Mouse (Mus musculus) C2C12 (cell line): ENCODE data around the gene Zbtb32. TPM values are rescaled to one million over a fixed set of nuclear protein-coding genes. Genes with fewer than 3 reads are reported as not detected.

Source experiments
- H3K27me3 ChIP-seq: one replicate; pipeline ENCODE4 v1.6.1; 2011; ENCODE audit not compliant: control insufficient read depth, insufficient read depth, insufficient read length
- H3K36me3 ChIP-seq: one replicate; pipeline ENCODE4 v1.6.1; 2011; ENCODE audit not compliant: control insufficient read depth, insufficient read depth
- H3K4me3 ChIP-seq: one replicate; pipeline ENCODE4 v1.5.1; 2011; ENCODE audit warnings: mild to moderate bottlenecking, control low read depth; ENCODE audit not compliant: poor library complexity, insufficient read depth, severe bottlenecking
- H3K79me2 ChIP-seq: one replicate; pipeline ENCODE4 v1.6.1; 2011; ENCODE audit not compliant: control insufficient read depth, insufficient read depth
- H3K79me3 ChIP-seq: one replicate; pipeline ENCODE4 v1.6.1; 2011; ENCODE audit warnings: low read depth, control low read depth
- H3ac ChIP-seq: one replicate; pipeline ENCODE3; 2011; ENCODE audit warnings: low read depth; ENCODE audit not compliant: control insufficient read depth, insufficient read length
- CEBPB ChIP-seq: IDR thresholded peaks from one replicate; pipeline ENCODE4 v1.6.1; 2011; ENCODE audit warnings: low read depth, mild to moderate bottlenecking, control low read depth, moderate library complexity
- CTCF ChIP-seq: IDR thresholded peaks from one replicate; pipeline ENCODE4 v1.5.1; 2011; ENCODE audit not compliant: control insufficient read depth, insufficient read depth, insufficient read length
- FOSL1 ChIP-seq: IDR thresholded peaks from one replicate; pipeline ENCODE4 v1.8.0; 2011; ENCODE audit warnings: mild to moderate bottlenecking, low read length; ENCODE audit not compliant: poor library complexity, insufficient read depth, severe bottlenecking
- MAX ChIP-seq: IDR thresholded peaks from one replicate; pipeline ENCODE4 v1.6.1; 2011; ENCODE audit warnings: mild to moderate bottlenecking, control low read depth
- MYOD1 ChIP-seq: IDR thresholded peaks from one replicate; pipeline ENCODE4 v1.6.1; 2011; ENCODE audit warnings: low read depth; ENCODE audit not compliant: control insufficient read depth, insufficient read length
- MYOG ChIP-seq: IDR thresholded peaks from one replicate; pipeline ENCODE4 v1.6.1; 2011; ENCODE audit not compliant: control insufficient read depth, insufficient read length; ENCODE audit errors: extremely low read depth
- USF1 ChIP-seq: IDR thresholded peaks from one replicate; pipeline ENCODE4 v1.6.1; 2011; ENCODE audit warnings: low read depth, mild to moderate bottlenecking, control low read depth, moderate library complexity
- polyA plus RNA-seq: library from polyadenylated mRNA; unstranded; fragments of >200 nt; fragmentation: generic; extraction: Trizol; gene quantifications from one replicate; pipeline ENCODE4 v1.2.1, GENCODE M21; 2012; ENCODE audit warnings: missing spikeins

The Zbtb32 gene
- polyA plus RNA-seq, 1 experiment = 0.05 TPM

DNA sequence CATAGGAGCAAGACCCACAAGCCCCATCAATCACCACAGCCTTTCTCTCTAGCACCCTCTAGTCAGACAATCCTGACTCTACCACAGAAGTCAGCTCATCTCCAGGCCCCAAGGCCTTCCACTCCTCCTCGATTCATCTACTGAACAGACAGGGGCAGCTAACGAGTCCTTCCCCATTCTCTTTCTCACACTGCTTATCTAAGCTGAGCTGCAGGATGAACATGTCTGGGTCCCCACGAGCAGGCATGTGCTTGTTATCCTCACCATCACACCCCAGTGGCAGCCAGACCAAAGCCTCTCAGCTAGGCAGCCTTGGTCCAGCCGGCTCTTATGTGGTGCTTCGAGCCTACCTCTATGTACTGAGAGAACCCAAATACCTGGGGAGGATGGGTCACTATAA lies 26.3 kb downstream of the Zbtb32 start:
- Histone ChIP-seq H3K27me3 (no peaks in the 10 kb centered on the region), H3K79me3 (no peaks in the 10 kb centered on the region), H3K79me2 (no peaks in the 10 kb centered on the region), H3K36me3 (peaks cover 52% of the 10 kb centered on the region), H3K4me3 (no peak overlapping the region), H3ac (no peak overlapping the region)
- TF ChIP-seq USF1 (no peak), MYOG (no peak), CTCF (no peak), MYOD1 (no peak), FOSL1 (no peak), CEBPB (no peak), MAX (no peak)

DNA sequence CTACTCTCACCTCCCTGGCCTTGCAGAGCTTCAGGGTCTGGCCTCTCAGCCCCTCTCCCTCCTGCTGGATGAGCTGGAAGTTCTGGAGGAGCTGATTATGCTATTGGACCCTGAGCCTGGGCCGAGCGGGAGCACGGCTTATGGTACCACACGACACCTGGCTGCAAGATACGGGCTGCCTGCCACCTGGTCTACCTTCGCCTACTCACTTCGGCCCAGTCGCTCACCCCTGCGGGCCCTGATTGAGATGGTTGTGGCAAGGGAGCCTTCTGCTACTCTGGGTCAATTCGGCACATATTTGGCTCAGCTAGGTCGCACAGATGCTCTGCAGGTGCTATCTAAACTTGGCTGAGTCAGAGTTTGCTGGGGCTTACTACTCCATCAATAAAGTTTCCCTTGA lies 31.2 kb downstream of the Zbtb32 start:
- Histone ChIP-seq H3K4me3 (no peak overlapping the region), H3K79me2 (peaks cover 13% of the 10 kb centered on the region), H3ac (no peak overlapping the region), H3K79me3 (peaks cover 2% of the 10 kb centered on the region), H3K27me3 (no peaks in the 10 kb centered on the region), H3K36me3 (peaks cover 25% of the 10 kb centered on the region)
- TF ChIP-seq FOSL1 = no peak
- TF ChIP-seq MYOD1 = no peak
- TF ChIP-seq MAX = no peak
- no peak for TF ChIP-seq CEBPB
- no peak for TF ChIP-seq MYOG
- no peak for TF ChIP-seq CTCF
- TF ChIP-seq USF1 = no peak

DNA sequence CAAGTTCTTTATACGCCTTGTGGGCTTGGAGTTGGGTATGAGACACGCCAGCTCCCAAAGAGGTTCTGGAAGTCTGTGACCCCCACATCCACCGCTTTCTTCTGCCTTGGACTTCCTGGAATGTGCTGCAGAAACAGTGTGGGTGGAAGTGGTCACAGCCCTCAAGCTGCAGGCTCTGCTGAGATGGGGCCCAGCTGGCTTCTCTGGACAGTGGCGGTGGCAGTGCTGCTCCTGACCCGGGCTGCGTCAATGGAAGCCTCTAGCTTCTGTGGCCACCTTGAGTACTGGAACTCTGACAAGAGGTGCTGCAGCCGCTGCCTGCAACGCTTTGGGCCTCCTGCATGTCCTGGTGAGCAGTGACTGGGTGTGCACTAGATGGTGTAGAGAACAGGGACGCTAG lies 32.7 kb downstream of the Zbtb32 start:
- peaks cover 28% of the 10 kb centered on the region for H3K79me2 ChIP-seq
- H3K27me3 ChIP-seq = no peaks in the 10 kb centered on the region
- peaks cover 2% of the 10 kb centered on the region for H3K79me3 ChIP-seq
- no peak overlapping the region for H3K4me3 ChIP-seq
- H3K36me3 ChIP-seq = peaks cover 14% of the 10 kb centered on the region
- no peak for TF ChIP-seq MAX
- H3ac ChIP-seq = no peak overlapping the region

DNA sequence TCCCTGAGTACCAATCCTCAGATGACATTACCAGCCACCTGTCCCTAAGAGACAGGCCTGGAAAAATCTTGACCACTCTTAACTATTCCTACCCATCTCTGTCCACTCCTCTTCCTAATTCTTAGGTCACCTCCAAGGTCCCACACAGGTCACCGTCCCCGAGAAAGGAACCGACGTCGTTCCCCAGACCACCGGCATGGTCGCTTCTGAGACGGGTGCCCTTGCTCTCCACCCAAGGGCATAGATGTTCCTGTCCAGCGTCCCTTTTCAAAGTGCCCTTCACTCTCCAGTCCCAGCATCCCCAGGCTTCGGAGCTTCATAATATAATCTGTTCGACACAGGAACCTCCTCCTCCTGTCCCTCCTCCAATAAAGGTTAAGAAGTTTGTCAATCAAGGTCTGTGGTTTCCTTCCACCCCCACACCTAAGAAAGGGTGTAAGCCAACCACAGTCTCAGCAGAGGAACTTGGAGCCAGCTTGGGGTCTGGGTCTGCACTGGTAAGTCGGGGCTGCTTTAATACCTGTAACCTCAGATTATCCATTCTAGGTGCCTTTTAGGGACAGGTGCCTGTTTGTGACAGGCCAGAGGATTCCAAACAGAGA lies 33.6 kb downstream of the Zbtb32 start, which contains the start of gene Igflr1:
TSS of gene Igflr1 (plus strand) at position 458 of the 602 bp plus-strand sequence.
- TF ChIP-seq MAX (no peak), CTCF (no peak), USF1 (no peak), CEBPB (no peak), FOSL1 (no peak)
- Histone ChIP-seq H3K27me3 (no peaks in the 10 kb centered on the region), H3K79me3 (peaks cover 2% of the 10 kb centered on the region), H3K79me2 (peaks cover 28% of the 10 kb centered on the region), H3ac (no peak within 1 kb of the TSS), H3K36me3 (peaks cover 14% of the 10 kb centered on the region), H3K4me3 (no peak within 1 kb of the TSS)

DNA sequence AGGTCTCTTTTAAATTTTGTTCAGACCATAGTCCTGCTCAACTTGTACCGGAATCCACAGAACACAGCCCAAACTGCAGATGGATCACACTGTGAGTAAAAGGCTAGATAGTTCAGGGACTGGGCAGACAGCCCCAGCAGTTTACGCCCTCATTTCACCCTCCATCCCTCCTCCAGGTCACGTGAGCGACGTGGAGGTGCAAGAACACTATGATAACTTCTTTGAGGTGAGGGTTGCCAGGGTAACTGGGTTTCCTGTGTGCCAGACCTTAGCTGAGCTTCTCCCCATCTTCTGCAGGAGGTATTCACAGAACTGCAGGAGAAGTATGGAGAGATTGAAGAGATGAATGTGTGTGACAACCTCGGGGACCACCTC lies 34.8 kb downstream of the Zbtb32 start:
- Histone ChIP-seq H3K79me3 (peaks cover 2% of the 10 kb centered on the region), H3K36me3 (peaks cover 6% of the 10 kb centered on the region), H3K27me3 (no peaks in the 10 kb centered on the region), H3K79me2 (peaks cover 32% of the 10 kb centered on the region), H3K4me3 (peak overlapping the region; percentile 90), H3ac (peak overlapping the region; percentile 28)
- TF ChIP-seq MAX (no peak), USF1 (peak; percentile 73)

DNA sequence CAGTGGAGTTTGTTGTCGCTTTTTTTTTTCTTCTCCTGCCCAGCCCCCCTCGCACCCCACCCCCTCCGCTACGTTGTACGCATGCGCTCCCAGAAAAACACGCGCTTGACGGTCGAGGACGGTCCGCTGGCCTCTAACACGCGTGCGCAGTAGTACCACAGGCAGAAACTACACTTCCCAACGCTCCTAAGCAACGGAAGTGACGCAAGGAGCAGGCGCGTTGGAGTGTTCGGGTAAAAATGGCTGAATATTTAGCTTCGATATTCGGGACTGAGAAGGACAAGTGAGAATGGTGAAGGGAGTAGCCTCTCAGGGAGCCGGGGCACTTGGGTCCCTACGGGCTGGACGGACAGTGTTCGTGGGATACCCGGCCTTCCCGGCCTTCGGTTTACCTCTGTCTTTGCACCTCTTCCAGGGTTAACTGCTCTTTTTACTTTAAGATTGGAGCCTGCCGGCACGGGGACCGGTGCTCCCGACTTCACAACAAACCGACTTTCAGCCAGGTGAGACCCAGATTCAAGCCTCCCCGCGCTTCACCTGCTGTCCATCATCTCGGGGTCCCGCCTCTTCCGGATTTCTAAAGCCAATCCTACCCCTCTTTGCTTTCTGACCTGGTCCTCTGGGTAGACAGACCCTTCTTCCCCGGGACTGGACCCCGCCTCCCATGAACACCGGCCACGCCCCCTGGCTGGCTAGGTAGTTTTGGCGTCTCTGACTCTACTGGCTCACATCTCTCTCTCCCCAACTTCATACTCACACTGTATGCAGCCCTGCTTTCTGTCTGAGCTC lies 35.4 kb downstream of the Zbtb32 start, which contains the start of the genes U2af1l4, Gm49396 and Psenen:
TSS of gene U2af1l4 (plus strand) at position 185 of the 789 bp plus-strand sequence.
TSS of gene Gm49396 (plus strand) at position 228 of the 789 bp plus-strand sequence.
TSS of gene Psenen (minus strand) at position 511 of the 789 bp plus-strand sequence.
- Histone ChIP-seq H3K79me3 (peaks cover 4% of the 10 kb centered on the region), H3K79me2 (peaks cover 38% of the 10 kb centered on the region), H3ac (peak within 1 kb of the TSS; percentile 71), H3K4me3 (peak within 1 kb of the TSS; percentile 90), H3K36me3 (peaks cover 6% of the 10 kb centered on the region), H3K27me3 (no peaks in the 10 kb centered on the region)
- peak; percentile 68 for TF ChIP-seq MAX
- no peak for TF ChIP-seq FOSL1
